7 mouse cellular contexts compared by ENCODE assay signal in the genomic region with DNA sequence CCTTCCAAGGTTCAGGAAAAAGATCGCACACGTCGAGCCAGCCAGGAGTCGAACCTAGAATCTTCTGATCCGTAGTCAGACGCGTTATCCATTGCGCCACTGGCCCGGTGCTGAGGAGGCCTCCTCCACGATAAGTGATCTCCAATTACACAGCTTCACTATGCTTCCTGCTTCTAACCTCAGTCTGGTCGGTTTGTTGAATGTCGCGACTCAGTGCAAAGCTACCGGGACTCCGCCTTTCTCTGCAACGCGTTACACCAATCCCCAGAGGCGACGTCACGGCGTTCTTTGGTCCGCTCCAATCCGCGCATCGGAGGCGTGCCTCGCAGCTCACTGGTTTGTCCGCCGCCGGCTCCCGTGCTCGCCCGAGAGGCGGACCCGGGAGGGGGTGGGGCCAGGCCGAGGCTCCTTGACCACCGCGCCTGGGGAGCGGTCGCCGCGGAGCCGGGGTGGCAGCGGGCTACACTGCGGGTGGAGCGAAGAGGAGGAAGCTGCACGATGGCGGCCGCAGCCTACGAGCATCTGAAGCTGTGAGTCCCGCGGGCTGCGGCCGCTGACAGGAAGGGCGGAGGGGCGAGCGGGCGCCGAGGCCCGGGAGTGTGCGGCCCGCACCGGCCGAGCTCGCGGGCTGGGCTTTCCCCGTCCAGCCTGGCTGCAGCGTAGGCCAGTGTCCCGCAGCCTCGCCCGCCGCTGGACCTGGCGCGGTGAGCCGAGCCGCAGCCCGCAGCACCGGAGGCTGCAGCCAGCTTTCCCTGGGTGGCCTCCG. TPM values are rescaled to one million over a fixed set of nuclear protein-coding genes. Genes with fewer than 3 reads are reported as not detected.
DNase-seq lines count a peak whose midpoint lies in the region; ATAC-seq lines count a peak whose summit lies in the region.

A gene (plus strand): TSS at position 368 of the 766 bp plus-strand sequence.

- H3K9me3 ChIP-seq in embryonic facial prominence, embryonic 11.5 days (replicated peaks; ENCODE audit: control insufficient read depth, low read length) = no peaks in the 10 kb centered on the region
- no peaks in the 10 kb centered on the region for H3K9me3 ChIP-seq in limb, embryonic 10.5 days (replicated peaks)
- H3K9me3 ChIP-seq in midbrain, embryonic 13.5 days = no peaks in the 10 kb centered on the region

- H3K27ac ChIP-seq in embryonic facial prominence, embryonic 11.5 days (replicated peaks; ENCODE audit: low read depth, low read length) = peak within 1 kb of the TSS; percentile 90
- peak within 1 kb of the TSS; percentile 93 for H3K27ac ChIP-seq in limb, embryonic 10.5 days
- peak within 1 kb of the TSS; percentile 95 for H3K27ac ChIP-seq in midbrain, embryonic 13.5 days

- H3K4me3 ChIP-seq in embryonic facial prominence, embryonic 11.5 days (ENCODE audit: low read depth, low read length) = peak within 1 kb of the TSS; percentile 94
- peak within 1 kb of the TSS; percentile 90 for H3K4me3 ChIP-seq in limb, embryonic 10.5 days
- H3K4me3 ChIP-seq in midbrain, embryonic 13.5 days (replicated peaks) = peak within 1 kb of the TSS; percentile 97

- H3K27me3 ChIP-seq in embryonic facial prominence, embryonic 11.5 days (ENCODE audit: control insufficient read depth, insufficient read depth, low read length) = no peaks in the 10 kb centered on the region
- H3K27me3 ChIP-seq in limb, embryonic 10.5 days (ENCODE audit: low read depth, poor library complexity, severe bottlenecking) = no peaks in the 10 kb centered on the region
- no peaks in the 10 kb centered on the region for H3K27me3 ChIP-seq in midbrain, embryonic 13.5 days

- WGBS in embryonic facial prominence, embryonic 11.5 days = under 1% methylated on average over 71 of the region's 79 CpGs
- WGBS in limb, embryonic 10.5 days = under 1% methylated on average over 78 of the region's 79 CpGs
- WGBS in midbrain, embryonic 13.5 days = under 1% methylated on average over 77 of the region's 79 CpGs

- H3K9ac ChIP-seq in embryonic facial prominence, embryonic 11.5 days (replicated peaks; ENCODE audit: low read length) = peak within 1 kb of the TSS; percentile 95
- H3K9ac ChIP-seq in midbrain, embryonic 13.5 days (replicated peaks) = peak within 1 kb of the TSS; percentile 98

- H3K4me1 ChIP-seq in embryonic facial prominence, embryonic 11.5 days (ENCODE audit: control insufficient read depth, insufficient read depth, low read length) = no peaks in the 10 kb centered on the region
- peaks cover 23% of the 10 kb centered on the region for H3K4me1 ChIP-seq in limb, embryonic 10.5 days
- H3K4me1 ChIP-seq in midbrain, embryonic 13.5 days (replicated peaks) = peaks cover 30% of the 10 kb centered on the region

- peak; percentile 100 for ATAC-seq in embryonic facial prominence, embryonic 11.5 days (replicated peaks; ENCODE audit: insufficient number of reproducible peaks, low FRiP score, low TSS enrichment, low read depth)
- peak; percentile 93 for ATAC-seq in granulocyte monocyte progenitor cell, adult 5-6 weeks (replicated peaks; ENCODE audit: poor library complexity, severe bottlenecking)
- ATAC-seq in midbrain, embryonic 13.5 days = peak; percentile 99

- no peaks in the 10 kb centered on the region for H3K36me3 ChIP-seq in embryonic facial prominence, embryonic 11.5 days (replicated peaks; ENCODE audit: control insufficient read depth, insufficient read depth, low read depth, low read length)
- H3K36me3 ChIP-seq in limb, embryonic 10.5 days = no peaks in the 10 kb centered on the region
- H3K36me3 ChIP-seq in midbrain, embryonic 13.5 days = no peaks in the 10 kb centered on the region; the same call in 1 of the 2 replicates

- peak; percentile 99 for DNase-seq in adrenal gland, postnatal 14 days
- peak; percentile 99 for DNase-seq in embryonic facial prominence, embryonic 11.5 days (ENCODE audit: low spot score)
- DNase-seq in kidney, adult 11 months = peak; percentile 99
- DNase-seq in limb, embryonic 10.5 days (ENCODE audit: low spot score) = peak; percentile 98
- peak; percentile 91 for DNase-seq in spleen, adult 12 weeks (ENCODE audit: low spot score)

- peak within 1 kb of the TSS; percentile 50 for H3K4me2 ChIP-seq in embryonic facial prominence, embryonic 11.5 days (ENCODE audit: low read depth, low read length)
- H3K4me2 ChIP-seq in midbrain, embryonic 13.5 days (replicated peaks) = peak within 1 kb of the TSS; percentile 65

RNA-seq across cellular contexts. Expression of the gene that starts here (rescaled TPM):
- total RNA-seq in adrenal gland, postnatal 14 days (2021) = 112 and 125 TPM in 2 replicates
- polyA plus RNA-seq in embryonic facial prominence, embryonic 11.5 days (2014; fragmentation: Nextera tagmentation; extraction: Ambion mirVana) = 53.6 and 62.4 TPM in 2 replicates
- total RNA-seq in granulocyte monocyte progenitor cell, adult 5-6 weeks (2014; fragmentation: Nextera tagmentation) = 25.8 and 32.2 TPM in 2 replicates
- total RNA-seq in granulocyte monocyte progenitor cell, adult 5-6 weeks (2017) = 32.8 and 42.3 TPM in 2 replicates
- polyA plus RNA-seq in limb, embryonic 10.5 days (2016; fragmentation: Nextera tagmentation; extraction: Ambion mirVana) = 39.9 and 45.3 TPM in 2 replicates
- 45.8 and 49.9 TPM in 2 replicates for polyA plus RNA-seq in midbrain, embryonic 13.5 days (2015; fragmentation: Nextera tagmentation; extraction: Ambion mirVana)

Comparison
In these comparisons a context has a peak if more than half of its experiments do, and no peak if none do; other contexts are left out.
1. Peak in every context shown above with its lines: DNase-seq, ATAC-seq, H3K4me3 ChIP-seq and H3K27ac ChIP-seq.